ENCODE assay signal across 15 mouse cellular contexts in the genomic region with DNA sequence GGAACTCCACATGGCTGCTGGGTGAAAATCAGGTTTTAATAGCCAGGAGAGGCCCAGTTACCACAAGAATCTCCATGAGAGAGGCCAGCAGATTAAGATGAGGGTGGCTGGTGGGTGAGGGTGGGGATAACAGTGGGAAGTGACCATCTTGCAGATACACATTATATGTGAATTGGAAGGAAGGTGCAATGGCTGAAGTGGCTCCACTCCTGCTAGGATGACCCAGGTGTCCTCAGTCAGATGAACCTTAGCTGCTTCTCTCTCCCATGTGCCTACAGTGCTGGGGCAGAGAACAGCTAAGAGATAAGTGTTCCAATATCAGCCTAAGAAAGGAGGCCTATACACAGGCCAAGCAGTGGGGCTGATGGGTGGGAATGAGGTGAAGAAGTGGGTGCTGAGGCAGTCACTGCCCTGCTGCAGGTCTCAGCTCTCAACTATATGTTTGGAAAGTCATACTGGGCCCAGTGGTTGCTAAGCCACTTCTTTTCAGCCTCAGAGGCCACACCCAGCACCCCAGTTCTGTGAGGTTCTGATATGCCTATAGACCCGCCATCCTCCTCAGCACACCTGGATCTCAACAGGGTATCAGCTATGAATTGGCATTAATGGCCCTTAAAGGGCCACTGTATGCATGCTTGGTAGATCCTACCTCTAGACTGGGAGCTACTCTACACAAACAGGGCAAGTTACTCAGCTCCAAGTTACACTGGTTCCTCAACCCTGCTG. TPM values are rescaled to one million over a fixed set of nuclear protein-coding genes. Genes with fewer than 3 reads are reported as not detected.
DNase-seq lines count a peak whose midpoint lies in the region; ATAC-seq and TF ChIP-seq lines count a peak whose summit lies in the region.
"Had no signal": no experiment of that assay in that cellular context is flagged by ENCODE, and none has a peak within 500 bp of the region (broad histone marks: within the 10 kb centered on the region; RNA-seq: fewer than 3 reads in every experiment).

No protein-coding gene starts in this region.

- peaks cover 21% of the 10 kb centered on the region for H3K36me3 ChIP-seq in lung, embryonic 15.5 days
- H3K36me3 ChIP-seq in erythroblast, embryonic 14.5 days (ENCODE audit: control insufficient read depth) = peaks cover 68% of the 10 kb centered on the region
- H3K36me3 ChIP-seq in liver, embryonic 14.5 days (replicated peaks; ENCODE audit: control insufficient read depth, insufficient read depth, low read depth) = peaks cover 6% of the 10 kb centered on the region
- no peaks in the 10 kb centered on the region for H3K36me3 ChIP-seq in stomach, embryonic 15.5 days

- peaks cover 27% of the 10 kb centered on the region for H3K4me1 ChIP-seq in lung, embryonic 15.5 days
- H3K4me1 ChIP-seq in erythroblast, embryonic 14.5 days (ENCODE audit: control insufficient read depth) = peaks cover 94% of the 10 kb centered on the region
- H3K4me1 ChIP-seq in liver, embryonic 14.5 days (replicated peaks; ENCODE audit: control insufficient read depth in 2 of 2, insufficient read depth in 2 of 2, low read length in 1 of 2) = peaks cover 49 to 54% of the 10 kb centered on the region in 2 experiments
- peaks cover 22% of the 10 kb centered on the region for H3K4me1 ChIP-seq in stomach, embryonic 15.5 days

- H3K9ac ChIP-seq in lung, embryonic 15.5 days = no peak overlapping the region
- peak overlapping the region; percentile 94 for H3K9ac ChIP-seq in liver, embryonic 14.5 days (replicated peaks)
- no peak overlapping the region for H3K9ac ChIP-seq in stomach, embryonic 15.5 days
- H3K9ac ChIP-seq: forebrain, embryonic 12.5 days had no signal

- H3K4me3 ChIP-seq in lung, embryonic 15.5 days = no peak overlapping the region
- H3K4me3 ChIP-seq in erythroblast, embryonic 14.5 days (replicated peaks) = peak overlapping the region; percentile 70
- peak overlapping the region; percentile 7 to 31; a peak in 3 of 4 replicates for H3K4me3 ChIP-seq in liver, embryonic 14.5 days (ENCODE audit: insufficient read depth in 1 of 2, low read depth in 2 of 2, low read length in 2 of 2)
- no peak overlapping the region for H3K4me3 ChIP-seq in stomach, embryonic 15.5 days (replicated peaks)
- H3K4me3 ChIP-seq: forebrain, embryonic 12.5 days had no signal

- peak; percentile 92 for TF ChIP-seq EP300 in liver, embryonic 14.5 days (IDR thresholded peaks at IDR 0.05; ENCODE audit: low read depth)

- H3K9me3 ChIP-seq in lung, embryonic 15.5 days = no peaks in the 10 kb centered on the region
- H3K9me3 ChIP-seq in erythroblast, embryonic 14.5 days (ENCODE audit: control insufficient read depth, low read length) = no peaks in the 10 kb centered on the region
- H3K9me3 ChIP-seq in liver, embryonic 14.5 days (ENCODE audit: control insufficient read depth, low read length) = no peaks in the 10 kb centered on the region
- no peaks in the 10 kb centered on the region for H3K9me3 ChIP-seq in stomach, embryonic 15.5 days
- H3K9me3 ChIP-seq: forebrain, embryonic 12.5 days had no signal

- no peak for DNase-seq in lung, postnatal 36 days
- DNase-seq in liver, embryonic 14.5 days (ENCODE audit: low read depth in 3 of 3, low spot score in 3 of 3) = peak; percentile 89 to 92 (median 89)
- no peak for DNase-seq in frontal cortex, postnatal 36 days (ENCODE audit: low spot score in 2 of 2)
- DNase-seq: adrenal gland, adult 8-10 months; cerebellum, adult 11-12 months; gastrocnemius, postnatal 10 days; left cerebral cortex, postnatal 4 days; lung, postnatal 4 days had no signal

- no peaks in the 10 kb centered on the region for H3K27me3 ChIP-seq in lung, embryonic 15.5 days
- no peaks in the 10 kb centered on the region for H3K27me3 ChIP-seq in erythroblast, embryonic 14.5 days (ENCODE audit: control insufficient read depth)
- no peaks in the 10 kb centered on the region for H3K27me3 ChIP-seq in liver, embryonic 14.5 days (ENCODE audit: control insufficient read depth, insufficient read depth, low read length)
- no peaks in the 10 kb centered on the region for H3K27me3 ChIP-seq in stomach, embryonic 15.5 days (replicated peaks)
- H3K27me3 ChIP-seq: CH12.LX; forebrain, embryonic 12.5 days had no signal

- H3K4me2 ChIP-seq in lung, embryonic 15.5 days = no peak overlapping the region
- peak overlapping the region; percentile 73 for H3K4me2 ChIP-seq in liver, embryonic 14.5 days (ENCODE audit: low read depth)
- no peak overlapping the region for H3K4me2 ChIP-seq in stomach, embryonic 15.5 days
- H3K4me2 ChIP-seq: forebrain, embryonic 12.5 days had no signal

- ATAC-seq in lung, embryonic 15.5 days (ENCODE audit: borderline replicate concordance, extremely low read depth, low FRiP score, low TSS enrichment) = 0 out of 2 replicates have a peak, but pooled peaks have one; percentile 12
- peak; percentile 88 for ATAC-seq in liver, embryonic 14.5 days (ENCODE audit: insufficient read depth)
- peak; percentile 79 for ATAC-seq in stomach, embryonic 15.5 days (ENCODE audit: insufficient read depth, low FRiP score, low read depth)
- no peak for ATAC-seq in monocyte, adult 5-6 weeks (replicated peaks; ENCODE audit: insufficient number of reproducible peaks, low FRiP score, low TSS enrichment, poor library complexity, severe bottlenecking)
- ATAC-seq: hindbrain, embryonic 16.5 days had no signal

- 92% methylated on average over 1 of the region's 1 CpGs for WGBS in lung, embryonic 15.5 days
- WGBS in liver, embryonic 14.5 days (ENCODE audit: insufficient replicate concordance) = 20% methylated on average over 1 of the region's 1 CpGs
- 77% methylated on average over 1 of the region's 1 CpGs for WGBS in stomach, embryonic 15.5 days

- H3K27ac ChIP-seq in lung, embryonic 15.5 days = no peak overlapping the region
- peak overlapping the region; percentile 99 for H3K27ac ChIP-seq in liver, embryonic 14.5 days
- H3K27ac ChIP-seq in stomach, embryonic 15.5 days = no peak overlapping the region
- H3K27ac ChIP-seq: forebrain, embryonic 12.5 days had no signal

- TF ChIP-seq CTCF in liver, embryonic 14.5 days (IDR thresholded peaks at IDR 0.05; ENCODE audit: low read depth) = no peak

RNA-seq across cellular contexts. Expression of a gene that starts 35.8 kb away (rescaled TPM):
- 25.9 and 33.8 TPM in 2 replicates for polyA plus RNA-seq in lung, embryonic 15.5 days (2015; fragmentation: Nextera tagmentation; extraction: Ambion mirVana)
- polyA plus RNA-seq in erythroblast, embryonic 14.5 days (2012) = 21.4 and 23.3 TPM in 2 replicates
- polyA plus RNA-seq in liver, embryonic 14.5 days (2012; rRNA removed) = 12.9 and 14.7 TPM in 2 replicates
- 20.0 and 22.2 TPM in 2 replicates for polyA plus RNA-seq in liver, embryonic 14.5 days (2014; fragmentation: Nextera tagmentation; extraction: Ambion mirVana)
- polyA plus RNA-seq in stomach, embryonic 15.5 days (2015; fragmentation: Nextera tagmentation; extraction: Ambion mirVana) = 15.5 and 17.3 TPM in 2 replicates
- total RNA-seq in monocyte, adult 5-6 weeks (2017) = 15.8 to 51.1 TPM (median 20.4 TPM) in 3 replicates

Comparison
In these comparisons a context has a peak if more than half of its experiments do, and no peak if none do; other contexts are left out.
1. H3K4me3 ChIP-seq: peak in erythroblast, embryonic 14.5 days (single experiment) and liver, embryonic 14.5 days (2 of 2); none in lung, embryonic 15.5 days (single experiment) and stomach, embryonic 15.5 days (single experiment).
2. DNase-seq: peak in liver, embryonic 14.5 days (3 of 3); none in lung, postnatal 36 days (single experiment) and frontal cortex, postnatal 36 days (0 of 2).